20 mouse cellular contexts compared by ENCODE assay signal in the genomic region with DNA sequence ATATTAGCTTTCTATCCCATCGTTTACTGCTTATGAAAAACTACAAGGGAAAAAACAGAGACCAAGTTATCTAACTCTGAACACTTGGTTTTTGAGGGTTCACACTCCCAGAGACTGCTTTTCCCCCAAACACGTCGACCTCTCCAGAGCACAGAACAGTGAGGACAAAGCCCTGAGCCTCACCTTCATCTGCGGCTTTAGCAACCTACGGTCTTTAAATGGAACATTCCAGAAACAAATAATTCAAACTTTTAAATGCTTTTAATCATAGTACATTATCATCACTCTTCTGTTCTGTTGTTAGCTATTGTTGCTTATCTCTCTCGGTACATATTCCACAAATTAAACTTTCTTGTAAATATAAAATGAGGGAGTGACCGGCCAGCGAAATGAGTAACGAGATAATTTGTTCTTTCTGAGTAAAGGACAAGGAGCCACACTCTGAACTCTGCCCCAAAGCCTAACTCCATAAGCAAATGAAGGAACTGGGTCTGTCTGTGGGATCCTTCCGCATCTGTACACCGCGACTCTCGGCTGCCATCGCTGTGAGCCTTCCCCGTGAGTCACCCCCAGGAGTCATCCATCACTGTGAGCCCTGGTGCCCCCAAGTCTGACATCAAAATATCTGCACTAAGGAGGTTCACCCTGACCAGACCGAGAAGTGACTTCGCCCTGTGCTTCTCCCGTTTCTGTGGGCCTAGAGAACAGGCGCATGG.
"Had no signal": no experiment of that assay in that cellular context is flagged by ENCODE, and none has a peak within 500 bp of the region (broad histone marks: within the 10 kb centered on the region; RNA-seq: fewer than 3 reads in every experiment).

No protein-coding gene starts in this region.

- H3K27me3 ChIP-seq: midbrain, embryonic 12.5 days; neural tube, embryonic 13.5 days; neural tube, embryonic 15.5 days had no signal

- DNase-seq: lung, adult 18-20 months; lung, embryonic 14.5 days; lung, postnatal 10 days; lung, postnatal 4 days; midbrain, embryonic 14.5 days; retina, postnatal 1 day; right cerebral cortex, adult 18-20 months; right cerebral cortex, postnatal 25 days; right cerebral cortex, postnatal 4 days; spleen, adult 18-20 months; thymus, adult 18-20 months; thymus, postnatal 14 days; thymus, postnatal 36 days had no signal

- H3K4me3 ChIP-seq: midbrain, embryonic 10.5 days; midbrain, embryonic 12.5 days; myocyte; neural tube, embryonic 13.5 days; neural tube, embryonic 15.5 days had no signal

- H3K9ac ChIP-seq: liver, embryonic 14.5 days; lung, embryonic 14.5 days; midbrain, embryonic 12.5 days; neural tube, embryonic 13.5 days; neural tube, embryonic 15.5 days had no signal

- H3K4me2 ChIP-seq: lung, embryonic 14.5 days; midbrain, embryonic 12.5 days; neural tube, embryonic 13.5 days; neural tube, embryonic 15.5 days had no signal

- H3K4me1 ChIP-seq: midbrain, embryonic 10.5 days; midbrain, embryonic 12.5 days; neural tube, embryonic 13.5 days; neural tube, embryonic 15.5 days had no signal

- H3K36me3 ChIP-seq: midbrain, embryonic 10.5 days; midbrain, embryonic 12.5 days; neural tube, embryonic 13.5 days; neural tube, embryonic 15.5 days had no signal

- H3K27ac ChIP-seq: liver, embryonic 14.5 days; midbrain, embryonic 10.5 days; midbrain, embryonic 12.5 days; neural tube, embryonic 13.5 days; neural tube, embryonic 15.5 days had no signal

- H3K9me3 ChIP-seq: midbrain, embryonic 10.5 days; midbrain, embryonic 12.5 days; neural tube, embryonic 13.5 days; neural tube, embryonic 15.5 days had no signal

- ATAC-seq: midbrain, embryonic 16.5 days had no signal
